Mouse (Mus musculus) adrenal gland, postnatal 10 days (tissue): ENCODE measurements around the gene Znrf1. TPM values are rescaled to one million over a fixed set of nuclear protein-coding genes. Genes with fewer than 3 reads are reported as not detected.
"Not testable (repeated sequence)": the region's sequence is repeated elsewhere in the genome, so short reads cannot be mapped to it uniquely, and the experiment has no call there.

Source experiments
- DNase-seq: peaks from one replicate; pipeline ENCODE4 v3.0.0; 2021; ENCODE audit warnings: mixed read lengths
- long read RNA-seq, 2 experiments: library from polyadenylated mRNA; stranded (forward); transcript quantifications; one replicate each; pipeline ENCODE4 v2.0.0; 2021
- total RNA-seq, 2 experiments: library from RNA; stranded (reverse); gene quantifications; 2 replicates each; pipeline ENCODE4 v1.2.3; 2021

Znrf1 gene
- total RNA-seq, result 10 to 100 TPM; 40.0 to 62.6 TPM
- long read RNA-seq, experiment 1, full-length matches to known transcripts, result 30 of 42 reads
- long read RNA-seq, experiment 1, partial matches to known transcripts, result 2 of 42 reads
- long read RNA-seq, experiment 1, other reads (novel, unspliced or antisense), result 10 of 42 reads
- long read RNA-seq, experiment 2, full-length matches to known transcripts, result 31 of 35 reads
- long read RNA-seq, experiment 2, partial matches to known transcripts, result 2 of 35 reads
- long read RNA-seq, experiment 2, other reads (novel, unspliced or antisense), result 2 of 35 reads

DNA sequence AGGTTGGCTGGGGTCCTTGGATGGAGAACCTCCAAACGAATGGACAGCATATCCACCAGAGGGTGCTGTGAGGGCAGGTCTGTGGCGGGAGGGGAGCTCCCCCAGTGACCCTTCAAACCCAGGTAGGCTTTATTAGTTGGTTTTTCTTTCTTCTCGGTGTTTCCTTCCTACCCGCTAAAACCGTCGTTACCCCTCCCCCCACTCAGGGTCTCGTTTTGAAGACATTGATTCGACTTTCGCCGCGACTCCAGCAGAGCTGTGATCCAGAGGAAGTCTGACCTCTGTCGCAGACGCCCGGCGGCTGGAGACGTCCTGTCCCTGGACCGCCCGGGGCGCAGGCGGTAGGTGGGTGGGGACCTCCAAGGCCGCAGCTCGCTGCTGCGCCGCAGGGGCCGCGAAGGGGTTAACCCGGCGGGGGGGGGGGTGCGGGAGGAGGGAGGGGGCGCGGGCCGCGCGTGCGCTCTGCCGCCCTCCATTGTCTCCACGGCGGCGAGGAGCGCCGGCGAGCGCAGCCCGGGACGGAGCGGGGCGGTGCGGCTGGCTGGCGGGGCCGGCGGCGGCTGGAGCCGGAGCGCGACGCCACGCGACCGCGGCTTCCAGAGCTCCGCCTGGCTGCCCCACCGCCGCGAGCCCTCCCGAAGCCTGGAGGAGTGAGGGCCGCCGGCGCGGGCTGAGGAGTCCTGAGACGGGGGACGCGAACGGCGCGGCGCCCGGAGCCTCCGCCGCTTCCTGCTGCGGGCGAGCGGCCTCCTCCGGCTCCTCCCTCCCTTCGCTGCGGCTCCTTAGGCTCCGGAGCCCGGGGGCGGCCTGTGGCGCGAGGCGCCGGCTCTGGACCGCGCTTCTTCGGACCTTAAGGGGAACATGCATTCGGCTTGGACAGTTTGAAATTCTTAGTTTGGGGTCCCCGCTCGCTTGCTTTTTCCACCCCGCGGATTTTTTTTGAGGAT lies at the start of gene Znrf1:
Gene Znrf1, plus strand, starts transcription at position 67 of the 947 bp plus-strand sequence.
- peak; percentile 85 for DNase-seq

DNA sequence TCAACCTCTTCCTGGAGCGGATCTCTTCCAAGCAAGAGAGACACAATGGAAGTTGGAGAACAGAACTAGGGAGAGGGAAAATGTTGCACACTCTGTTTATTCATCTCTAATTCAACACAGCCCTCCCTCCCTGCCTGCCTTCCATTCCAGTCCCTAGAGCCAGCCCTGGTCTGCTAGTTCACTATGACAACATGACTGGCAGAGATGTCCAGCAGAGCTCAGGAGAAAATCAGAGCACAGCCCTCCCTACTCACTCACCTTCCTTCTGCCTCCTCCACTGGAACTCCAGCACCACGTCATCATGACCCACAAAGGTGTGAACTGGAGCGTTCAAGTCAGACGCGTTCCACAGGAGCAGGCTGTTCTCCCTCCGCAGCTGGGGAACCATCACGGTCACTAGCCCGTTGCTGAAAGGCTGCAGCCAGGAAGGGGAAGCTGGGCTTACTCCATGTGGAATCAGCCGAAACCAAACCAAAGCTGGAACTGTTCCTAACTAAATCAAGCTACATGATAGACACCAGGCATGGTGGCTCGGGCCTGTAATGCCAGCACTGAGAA lies 45.8 kb upstream of the Znrf1 start:
- no peak for DNase-seq

- no peak for DNase-seq
Measured at GRCm38 (mm10) chr8:111491191-111491590, 44.7 kb upstream of the Znrf1 start.

DNA sequence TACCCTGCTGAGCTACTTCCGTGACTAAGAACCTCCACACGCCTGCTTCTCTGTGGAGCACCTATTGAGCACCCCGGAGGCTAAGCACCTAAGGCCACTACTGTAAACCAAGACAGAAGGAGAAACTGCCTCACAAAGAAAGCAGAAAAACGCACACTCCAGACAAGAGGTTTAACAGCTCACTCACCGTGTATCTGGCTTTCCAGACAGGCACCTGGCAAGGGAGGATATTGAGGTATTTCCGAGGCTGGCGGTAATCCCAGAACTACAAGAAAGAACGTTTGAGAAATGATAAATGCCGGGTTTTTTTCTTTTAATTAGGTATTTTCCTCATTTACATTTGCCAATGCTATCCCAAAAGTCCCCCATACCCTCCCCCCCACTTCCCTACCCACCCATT lies 43.4 kb upstream of the Znrf1 start:
- no peak for DNase-seq

- no peak for DNase-seq
Measured at GRCm38 (mm10) chr8:111493176-111493575, 42.7 kb upstream of the Znrf1 start.

DNA sequence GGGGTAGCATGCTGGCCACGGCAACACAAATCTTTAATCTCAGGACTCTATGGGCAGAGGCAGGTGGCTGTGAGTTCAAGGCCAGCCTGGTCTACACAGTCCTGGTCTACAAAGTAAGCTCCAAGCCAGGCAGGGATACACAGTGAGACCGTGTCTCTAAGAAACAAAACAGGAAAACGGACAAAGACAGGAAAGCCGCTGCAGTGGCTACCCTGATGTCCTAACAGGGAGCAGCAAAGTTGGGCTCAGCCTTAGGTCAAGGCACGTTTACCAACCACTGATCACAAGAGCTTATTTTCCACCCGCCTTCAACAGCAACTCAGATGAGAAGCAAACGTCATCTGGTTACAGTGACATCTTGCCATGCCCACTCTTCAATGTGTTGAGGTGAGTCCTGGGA lies 39.6 kb upstream of the Znrf1 start:
- no peak for DNase-seq

DNA sequence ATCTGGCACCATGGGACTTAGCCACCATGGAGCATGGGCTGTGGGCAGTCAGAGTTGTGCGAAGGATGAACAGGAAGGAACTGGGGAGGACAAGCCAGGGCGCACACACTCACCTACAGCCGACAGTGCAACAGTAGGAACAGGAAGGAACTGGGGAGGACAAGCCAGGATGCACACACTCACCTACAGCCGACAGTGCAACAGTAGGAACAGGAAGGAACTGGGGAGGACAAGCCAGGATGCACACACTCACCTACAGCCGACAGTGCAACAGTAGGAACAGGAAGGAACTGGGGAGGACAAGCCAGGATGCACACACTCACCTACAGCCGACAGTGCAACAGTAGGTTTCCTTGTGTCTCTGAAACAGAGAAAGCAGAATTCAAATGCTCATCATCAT lies 37.6 kb upstream of the Znrf1 start:
- DNase-seq, result not testable (repeated sequence)

DNA sequence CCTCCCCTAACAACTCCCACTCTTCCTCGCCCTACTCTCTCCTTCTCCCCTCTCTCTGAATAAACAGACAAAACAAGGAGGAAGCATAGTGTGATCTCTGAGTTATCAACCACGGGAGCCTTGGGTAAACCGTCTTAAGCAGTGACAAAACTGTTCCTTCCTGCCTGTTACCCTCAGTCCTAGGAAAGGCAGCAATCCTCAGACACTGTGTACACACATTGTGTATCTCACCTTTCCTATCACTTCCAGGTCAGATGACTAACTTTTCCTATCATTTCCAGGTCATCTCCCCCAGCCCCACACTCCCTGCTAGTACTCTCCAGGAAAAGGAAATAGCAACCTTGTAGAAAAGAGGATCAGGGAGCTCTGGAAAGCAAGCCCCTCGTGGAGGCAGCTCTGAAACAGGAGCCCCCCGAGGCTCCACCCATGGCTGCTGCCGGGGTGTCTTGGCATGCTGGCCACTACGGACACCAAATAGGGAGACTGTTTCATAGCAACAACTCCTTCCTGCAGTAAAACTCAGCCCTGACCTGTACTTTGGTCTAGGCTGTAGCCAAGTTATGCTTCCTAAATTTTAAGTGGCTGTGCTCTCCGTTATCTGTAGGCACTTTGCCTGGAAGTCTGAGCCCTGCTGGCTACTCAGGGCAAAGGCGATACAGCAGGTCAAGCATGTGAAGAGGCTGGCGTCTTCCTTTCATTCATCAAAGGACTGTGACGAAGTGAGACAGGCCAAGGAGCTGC lies 34.0 kb upstream of the Znrf1 start:
- no peak for DNase-seq

DNA sequence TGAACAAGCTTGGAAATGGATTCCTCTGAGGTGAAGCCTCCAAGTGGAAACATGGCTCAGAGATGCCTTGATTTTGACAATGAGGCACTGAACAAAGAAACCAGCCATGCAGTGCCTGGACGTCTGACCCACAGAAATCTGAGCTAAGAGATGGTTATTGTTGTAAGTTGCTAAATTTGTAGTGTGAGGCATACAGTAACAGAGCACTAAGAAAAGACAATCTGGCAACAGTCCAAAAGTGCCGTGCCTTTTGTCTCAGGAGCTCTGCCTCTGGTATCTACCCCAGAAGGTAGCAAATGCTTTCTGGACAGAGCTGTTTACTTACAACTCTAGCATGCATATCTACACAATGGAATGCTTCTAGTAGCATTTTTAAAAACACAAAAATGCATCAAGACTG lies 27.3 kb upstream of the Znrf1 start:
- DNase-seq, result no peak

GRCm38 (mm10) chr8:111509278-111509677 lies 26.6 kb upstream of the Znrf1 start:
- DNase-seq, result no peak

- no peak for DNase-seq
Measured at GRCm38 (mm10) chr8:111510401-111510800, 25.5 kb upstream of the Znrf1 start.

GRCm38 (mm10) chr8:111512941-111513340 lies 23.0 kb upstream of the Znrf1 start:
- no peak for DNase-seq

GRCm38 (mm10) chr8:111513446-111513845 lies 22.5 kb upstream of the Znrf1 start:
- no peak for DNase-seq

- no peak for DNase-seq
Measured at GRCm38 (mm10) chr8:111516451-111517035, 19.4 kb upstream of the Znrf1 start.

DNA sequence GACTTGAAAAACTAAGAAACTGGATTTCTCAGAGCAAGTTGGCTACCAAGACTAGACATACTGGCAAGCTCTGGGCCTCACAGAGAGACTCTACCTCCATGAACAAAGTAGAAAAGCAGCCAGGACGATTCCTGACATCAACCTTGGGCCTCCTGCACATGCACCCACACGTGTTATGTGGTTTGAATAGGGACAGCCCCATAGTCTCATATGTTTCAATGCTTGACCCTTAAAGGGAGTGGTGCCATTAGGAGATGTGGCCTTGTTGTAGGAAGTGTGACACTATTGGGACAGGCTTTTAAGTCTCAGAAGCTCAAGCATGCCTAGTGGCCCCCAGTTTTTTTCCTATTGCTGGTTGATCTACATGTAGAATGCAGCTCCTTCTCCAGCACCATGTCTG lies 18.4 kb upstream of the Znrf1 start:
- no peak for DNase-seq

DNA sequence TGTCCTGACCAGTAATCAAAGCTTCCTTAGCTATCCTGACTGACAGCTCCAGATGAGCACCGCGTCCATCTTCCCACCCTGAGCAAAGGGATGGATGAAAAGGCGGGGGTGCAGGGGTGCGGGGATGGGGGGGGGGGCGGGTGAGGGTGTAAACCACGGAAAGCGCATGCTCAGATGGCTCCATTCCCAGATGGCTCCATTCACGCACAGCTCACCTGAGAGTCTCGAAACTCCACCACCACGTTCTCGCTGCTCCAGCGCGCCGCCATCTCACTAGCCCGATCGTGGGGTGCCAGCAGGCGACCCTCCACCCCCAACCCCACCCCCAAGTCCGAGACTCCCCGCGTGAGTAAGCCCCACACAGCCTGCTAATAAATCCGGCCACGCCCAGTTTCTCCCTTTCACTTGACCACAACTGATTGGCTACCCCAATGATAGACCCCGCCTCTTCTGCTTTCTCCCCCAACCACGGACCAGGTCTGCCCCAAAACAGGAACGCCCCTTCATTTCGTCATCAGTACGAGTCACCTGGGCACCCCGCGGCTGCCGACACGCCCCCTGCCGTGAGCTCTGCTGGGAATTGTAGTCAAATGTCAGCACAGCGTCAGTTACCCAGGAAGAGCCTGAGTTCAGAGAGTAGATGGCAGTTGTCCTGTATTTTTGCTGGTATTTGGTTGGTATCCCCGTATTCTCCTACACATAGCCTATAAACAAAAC lies 14.0 kb upstream of the Znrf1 start, which contains the start of gene Wdr59:
Gene Wdr59, minus strand, starts transcription at position 380 of the 717 bp plus-strand sequence.
- DNase-seq, result peak; percentile 97

DNA sequence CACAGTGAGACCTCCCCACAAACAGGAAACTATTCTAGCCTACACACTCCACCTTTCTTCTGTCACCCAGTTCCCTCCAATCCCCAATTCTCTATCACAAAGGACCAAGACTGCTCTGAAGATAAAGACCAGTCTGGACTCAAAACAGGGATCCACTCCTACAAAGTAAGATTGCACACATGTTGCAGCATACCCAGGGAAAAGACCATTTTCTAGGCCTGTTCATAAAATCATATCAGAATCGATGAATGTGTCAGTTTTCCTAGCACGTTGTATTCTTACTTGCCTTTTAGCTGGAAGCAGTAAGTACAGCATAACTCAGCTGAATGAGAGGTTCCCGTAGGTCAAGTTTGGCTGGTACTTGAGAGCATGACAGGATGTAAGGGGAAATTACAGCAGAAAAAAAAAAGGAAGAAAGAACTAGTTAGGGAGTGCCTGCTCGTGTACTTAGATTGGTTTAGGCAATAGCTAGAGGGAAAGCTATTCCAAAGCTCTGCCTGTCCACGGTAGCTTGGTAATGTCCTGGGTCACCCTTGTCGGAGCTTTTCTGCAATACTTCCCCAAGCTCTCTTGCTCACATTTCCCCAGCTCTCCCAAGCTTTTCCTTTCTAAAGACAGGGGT lies 9.4 kb upstream of the Znrf1 start:
- DNase-seq, result no peak

GRCm38 (mm10) chr8:111527149-111527548 lies 8.7 kb upstream of the Znrf1 start:
- no peak for DNase-seq

DNA sequence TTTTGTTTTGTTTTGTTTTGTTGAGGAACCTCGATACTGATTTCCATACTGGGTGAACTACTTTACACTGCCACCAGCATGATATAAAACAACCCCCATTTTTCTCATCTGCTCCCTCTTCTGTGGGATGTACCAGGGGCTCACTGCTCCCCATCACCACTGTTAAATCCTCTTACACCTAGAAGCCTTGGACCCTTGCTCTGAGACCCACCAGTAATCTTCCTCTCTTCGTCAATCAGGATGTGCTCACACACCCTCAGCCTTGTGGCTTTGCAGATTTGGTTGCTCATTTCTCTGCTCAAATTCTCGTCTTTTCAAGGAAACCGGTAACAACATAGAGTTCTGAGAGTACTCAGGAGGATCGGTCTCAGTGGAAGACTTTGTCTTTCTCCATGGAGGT lies 7.8 kb upstream of the Znrf1 start:
- no peak for DNase-seq

GRCm38 (mm10) chr8:111531191-111531590 lies 4.7 kb upstream of the Znrf1 start:
- DNase-seq, result no peak

GRCm38 (mm10) chr8:111531621-111532020 lies 4.3 kb upstream of the Znrf1 start:
- no peak for DNase-seq
